8 mouse cellular contexts compared by ENCODE assay signal in genomic region chr17:6827159-6827733, GRCm38 (mm10). TPM values are rescaled to one million over a fixed set of nuclear protein-coding genes. Genes with fewer than 3 reads are reported as not detected.
DNase-seq lines count a peak whose midpoint lies in the region; ATAC-seq and TF ChIP-seq lines count a peak whose summit lies in the region.

No protein-coding gene starts in this region.

- peak overlapping the region; percentile 68 for H3K4me2 ChIP-seq in forebrain, embryonic 16.5 days (ENCODE audit: low read length)
- H3K4me2 ChIP-seq in limb, embryonic 15.5 days = peak overlapping the region; percentile 69
- peak overlapping the region; percentile 83 for H3K4me2 ChIP-seq in myocyte (ENCODE audit: low read depth)

- no peak for TF ChIP-seq POLR2A in liver, adult 2 months (IDR thresholded peaks at IDR 0.05; ENCODE audit: extremely low read depth, insufficient read depth, low read length)
- TF ChIP-seq POLR2A in bone marrow macrophage, adult 2 months (IDR thresholded peaks at IDR 0.05; ENCODE audit: borderline replicate concordance, low read depth, low read length) = no peak
- no peak for TF ChIP-seq POLR2A in myocyte (IDR thresholded peaks at IDR 0.05; ENCODE audit: insufficient read length, low read depth)

- no peak for TF ChIP-seq CTCF in liver, adult 2 months (IDR thresholded peaks at IDR 0.05; ENCODE audit: low read depth, low read length)
- no peak for TF ChIP-seq CTCF in bone marrow macrophage, adult 2 months (IDR thresholded peaks at IDR 0.05; ENCODE audit: low read depth, low read length)

- no peaks in the 10 kb centered on the region for H3K27me3 ChIP-seq in liver, adult 2 months (ENCODE audit: control insufficient read depth, insufficient read depth, low read length)
- no peaks in the 10 kb centered on the region for H3K27me3 ChIP-seq in forebrain, embryonic 16.5 days (replicated peaks; ENCODE audit: control insufficient read depth, insufficient read depth, low read length)
- no peaks in the 10 kb centered on the region for H3K27me3 ChIP-seq in limb, embryonic 15.5 days
- no peaks in the 10 kb centered on the region for H3K27me3 ChIP-seq in myocyte (ENCODE audit: control insufficient read depth, insufficient read depth, insufficient read length)

- H3K4me3 ChIP-seq in liver, adult 2 months (ENCODE audit: insufficient read depth, low read depth, low read length) = peak overlapping the region; percentile 74
- H3K4me3 ChIP-seq in bone marrow macrophage, adult 2 months (ENCODE audit: insufficient read depth, low read length) = peak overlapping the region; percentile 65
- H3K4me3 ChIP-seq in forebrain, embryonic 16.5 days (replicated peaks; ENCODE audit: low read length) = peak overlapping the region; percentile 56
- H3K4me3 ChIP-seq in limb, embryonic 15.5 days = peak overlapping the region; percentile 56
- peak overlapping the region; percentile 46 for H3K4me3 ChIP-seq in myocyte

- no peaks in the 10 kb centered on the region for H3K9me3 ChIP-seq in forebrain, embryonic 16.5 days (ENCODE audit: control insufficient read depth, low read length)
- H3K9me3 ChIP-seq in limb, embryonic 15.5 days = no peaks in the 10 kb centered on the region

- H3K79me2 ChIP-seq in liver, adult 2 months (ENCODE audit: control insufficient read depth, insufficient read depth, low read length) = no peaks in the 10 kb centered on the region
- H3K79me2 ChIP-seq in myocyte (ENCODE audit: control insufficient read depth, insufficient read depth) = no peaks in the 10 kb centered on the region

- peak overlapping the region; percentile 66 for H3K27ac ChIP-seq in liver, adult 2 months (replicated peaks; ENCODE audit: insufficient read depth, low read depth, low read length)
- H3K27ac ChIP-seq in bone marrow macrophage, adult 2 months (ENCODE audit: insufficient read depth, low read depth, low read length) = peak overlapping the region; percentile 90
- H3K27ac ChIP-seq in forebrain, embryonic 16.5 days (ENCODE audit: low read length) = peak overlapping the region; percentile 98
- peak overlapping the region; percentile 99 for H3K27ac ChIP-seq in limb, embryonic 15.5 days

- peak; percentile 15 for DNase-seq in liver, adult 2 months (ENCODE audit: extremely low read depth, low read depth, low spot score)
- no peak for DNase-seq in liver
- no peak for DNase-seq in frontal cortex, postnatal 25 days (ENCODE audit: low spot score in 2 of 2)
- DNase-seq in cerebellum, adult 11-12 months = no peak

- H3K4me1 ChIP-seq in liver, adult 2 months (ENCODE audit: control insufficient read depth, insufficient read depth, low read length) = peaks cover 2% of the 10 kb centered on the region; the same call in 1 of the 2 replicates
- peaks cover 24% of the 10 kb centered on the region for H3K4me1 ChIP-seq in bone marrow macrophage, adult 2 months (ENCODE audit: control insufficient read depth, insufficient read depth, low read length)
- peaks cover 9% of the 10 kb centered on the region for H3K4me1 ChIP-seq in forebrain, embryonic 16.5 days (replicated peaks; ENCODE audit: control insufficient read depth, insufficient read depth, low read length)
- 0 out of 2 replicates have a peak, but pooled peaks cover 7% of the 10 kb centered on the region for H3K4me1 ChIP-seq in limb, embryonic 15.5 days

- peak overlapping the region; percentile 55 for H3K9ac ChIP-seq in liver, adult 2 months (ENCODE audit: low read depth, low read length)
- peak overlapping the region; percentile 68 for H3K9ac ChIP-seq in forebrain, embryonic 16.5 days (replicated peaks; ENCODE audit: low read depth, low read length)
- H3K9ac ChIP-seq in limb, embryonic 15.5 days = peak overlapping the region; percentile 18; the same call in 1 of the 2 replicates

- WGBS in liver, adult 2 months = 37% methylated on average over 10 of the region's 10 CpGs
- 29% methylated on average over 10 of the region's 10 CpGs for WGBS in forebrain, embryonic 16.5 days
- WGBS in limb, embryonic 15.5 days = 30% methylated on average over 10 of the region's 10 CpGs

- peak overlapping the region; percentile 12 for H3ac ChIP-seq in myocyte (ENCODE audit: control insufficient read depth, insufficient read length)

- peak; percentile 24; the same call in 1 of the 2 replicates for ATAC-seq in forebrain, embryonic 16.5 days
- no peak for ATAC-seq in limb, embryonic 15.5 days (ENCODE audit: insufficient number of reproducible peaks, low FRiP score, low TSS enrichment, low read depth)

- no peaks in the 10 kb centered on the region for H3K36me3 ChIP-seq in liver, adult 2 months (ENCODE audit: control insufficient read depth, insufficient read depth, low read length)
- H3K36me3 ChIP-seq in forebrain, embryonic 16.5 days (ENCODE audit: control insufficient read depth, insufficient read depth) = no peaks in the 10 kb centered on the region
- no peaks in the 10 kb centered on the region for H3K36me3 ChIP-seq in limb, embryonic 15.5 days
- no peaks in the 10 kb centered on the region for H3K36me3 ChIP-seq in myocyte (ENCODE audit: control insufficient read depth, insufficient read depth)

TF ChIP-seq in myocyte, 11 proteins besides CTCF, POLR2A, EP300 and RAD21:
- TF ChIP-seq MYOG (IDR thresholded peaks at IDR 0.05; ENCODE audit: control insufficient read depth in 1 of 3, insufficient read depth in 1 of 3, insufficient read length in 2 of 3, low read depth in 2 of 3) (no peak), USF1 (IDR thresholded peaks at IDR 0.05; ENCODE audit: low read depth) (peak; percentile 79)
TF ChIP-seq in myocyte: peak in this region for 1.

RNA-seq across cellular contexts. Expression of gene Ezr, which starts 44.7 kb away (rescaled TPM):
- 3.1 and 3.2 TPM in 2 replicates for total RNA-seq in liver, adult 2 months (2014; rRNA removed)
- polyA plus RNA-seq in liver, adult 2 months (2012; rRNA removed) = 2.4 and 2.6 TPM in 2 replicates
- polyA plus RNA-seq in bone marrow macrophage, adult 2 months (2012; ENCODE audit: insufficient read depth, insufficient read length, missing spikeins) = 19.4 and 19.9 TPM in 2 replicates
- 100 and 127 TPM in 2 replicates for polyA plus RNA-seq in forebrain, embryonic 16.5 days (2015; fragmentation: Nextera tagmentation; extraction: Ambion mirVana)
- polyA plus RNA-seq in limb, embryonic 15.5 days (2015; fragmentation: Nextera tagmentation; extraction: Ambion mirVana) = 114 and 115 TPM in 2 replicates
- 35.9 TPM for polyA plus RNA-seq in myocyte (2012; fragmentation: generic; extraction: Trizol)

Comparison
In these comparisons a context has a peak if more than half of its experiments do, and no peak if none do; other contexts are left out.
1. H3K9ac ChIP-seq: peak in every context shown above with its lines; median percentile 68 in forebrain, embryonic 16.5 days; 55 in liver, adult 2 months; 18 in limb, embryonic 15.5 days.